Mouse (Mus musculus) hindbrain, embryonic 10.5 days (tissue): Measurements from ENCODE around the gene Mbnl2. TPM values are rescaled to one million over a fixed set of nuclear protein-coding genes. Genes with fewer than 3 reads are reported as not detected.

Source experiments
- DNase-seq: peaks from one replicate; pipeline ENCODE4 v3.0.0-alpha.2; 2017; ENCODE audit warnings: low spot score
- H3K27ac ChIP-seq: fragments of 300-500 bp; sonication (generic); 2 replicates; pipeline ENCODE4 v1.5.1; 2016; ENCODE audit warnings: mild to moderate bottlenecking, moderate library complexity
- H3K27me3 ChIP-seq: fragments of 300-500 bp; sonication (generic); 2 replicates; pipeline ENCODE4 v1.6.1; 2016; ENCODE audit warnings: mild to moderate bottlenecking; ENCODE audit not compliant: poor library complexity, insufficient read depth, severe bottlenecking
- H3K36me3 ChIP-seq: fragments of 300-500 bp; sonication (generic); 2 replicates; pipeline ENCODE4 v1.6.1; 2016; ENCODE audit warnings: mild to moderate bottlenecking, moderate library complexity
- H3K4me1 ChIP-seq: fragments of 300-500 bp; sonication (generic); replicated peaks from 2 replicates; pipeline ENCODE4 v1.6.1; 2016; ENCODE audit warnings: mild to moderate bottlenecking
- H3K4me3 ChIP-seq: fragments of 300-500 bp; sonication (generic); 2 replicates; pipeline ENCODE4 v1.5.1; 2016; ENCODE audit warnings: mild to moderate bottlenecking, moderate library complexity
- H3K9me3 ChIP-seq: fragments of 300-500 bp; sonication (generic); 2 replicates; pipeline ENCODE4 v1.6.1; 2016; ENCODE audit warnings: mild to moderate bottlenecking, moderate library complexity
- WGBS: fragments of 180-500 bp; shearing (Covaris S2); methylation state at CpG from one replicate; pipeline ENCODE4 v1.1.7; 2016; 5-methylcytosine and 5-hydroxymethylcytosine counted together
- polyA plus RNA-seq: library from polyadenylated mRNA; unstranded; fragments of >200 nt; fragmentation: Nextera tagmentation; extraction: Ambion mirVana; gene quantifications from 2 replicates; pipeline ENCODE4 v1.2.1, GENCODE M21; 2016

Mbnl2 gene
- polyA plus RNA-seq, 1 experiment from 2014 or later = 29.4 TPM

DNA sequence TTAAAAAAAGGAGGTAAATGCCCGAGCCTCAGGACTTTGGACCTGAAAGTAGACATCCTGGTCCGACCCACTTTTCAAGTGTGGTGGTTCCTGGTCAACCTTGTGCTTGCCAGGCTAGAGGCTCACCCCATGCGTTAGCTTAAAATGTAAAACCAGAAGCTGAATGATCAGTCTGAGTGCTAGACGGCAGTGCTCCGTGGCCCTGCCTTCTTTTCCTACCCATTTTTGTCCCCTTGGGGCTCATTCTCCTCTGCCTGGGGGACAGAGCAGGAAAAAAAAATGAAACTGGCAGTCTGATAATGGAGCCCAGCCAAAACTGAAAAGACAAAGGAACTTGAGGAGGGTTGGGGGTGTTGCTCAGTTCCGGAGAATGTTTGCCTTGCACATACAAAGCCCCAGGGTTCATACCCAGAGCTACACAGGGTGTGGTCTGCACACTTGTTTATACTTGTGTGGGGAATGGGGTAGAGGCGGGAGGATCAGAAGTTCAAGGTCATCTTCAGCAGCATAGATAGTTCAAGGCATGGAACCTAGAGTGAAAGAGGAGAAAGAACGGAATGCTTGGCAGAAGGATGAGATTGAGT is 87.0 kb downstream of the Mbnl2 start:
- Histone ChIP-seq H3K9me3 (0 out of 2 replicates have a peak, but pooled peaks cover 3% of the 10 kb centered on the region), H3K4me1 (peaks cover 10% of the 10 kb centered on the region), H3K27ac (no peak overlapping the region), H3K4me3 (no peak overlapping the region), H3K36me3 (peaks cover 7% of the 10 kb centered on the region; the same call in 1 of the 2 replicates), H3K27me3 (no peaks in the 10 kb centered on the region)
- WGBS = 78% methylated on average over 8 of the region's 8 CpGs
- no peak for DNase-seq

- WGBS = 63% methylated on average over 8 of the region's 8 CpGs
These were observed 87.8 kb downstream of the Mbnl2 start for GRCm38 (mm10) chr14:120363090-120363818.

DNA sequence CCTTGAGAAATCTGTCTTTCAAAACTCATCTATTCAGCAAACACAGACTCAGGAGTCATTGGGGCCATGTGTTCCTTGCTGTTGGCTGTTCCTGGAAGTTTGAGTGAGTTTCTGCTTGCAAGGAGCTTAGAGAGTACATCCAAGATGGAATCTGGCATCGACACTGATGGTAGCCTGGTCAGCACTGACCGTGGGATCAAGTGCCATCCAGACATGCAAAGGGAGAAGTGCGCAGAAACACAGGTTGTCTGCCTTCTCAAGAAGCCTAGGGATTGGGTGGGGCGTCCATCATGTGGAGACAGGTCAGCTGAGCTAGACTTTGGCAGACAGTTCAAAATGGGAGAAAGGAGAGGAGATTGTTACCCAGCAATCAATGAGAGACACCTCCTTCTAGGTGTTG is 89.6 kb downstream of the Mbnl2 start:
- no peaks in the 10 kb centered on the region for H3K27me3 ChIP-seq
- DNase-seq = no peak
- WGBS = 95% methylated on average over 4 of the region's 4 CpGs
- no peaks in the 10 kb centered on the region for H3K36me3 ChIP-seq
- H3K4me1 ChIP-seq = peaks cover 22% of the 10 kb centered on the region
- H3K27ac ChIP-seq = no peak overlapping the region
- no peaks in the 10 kb centered on the region for H3K9me3 ChIP-seq
- H3K4me3 ChIP-seq = no peak overlapping the region

More at GRCm38 (mm10) chr14:120363090-120363818, 87.8 kb downstream of the Mbnl2 start:
- H3K36me3 ChIP-seq = peaks cover 7% of the 10 kb centered on the region; the same call in 1 of the 2 replicates
- no peaks in the 10 kb centered on the region for H3K9me3 ChIP-seq
- no peak overlapping the region for H3K4me3 ChIP-seq
- DNase-seq = no peak
- H3K4me1 ChIP-seq = peaks cover 12% of the 10 kb centered on the region
- no peak overlapping the region for H3K27ac ChIP-seq
- H3K27me3 ChIP-seq = no peaks in the 10 kb centered on the region

DNA sequence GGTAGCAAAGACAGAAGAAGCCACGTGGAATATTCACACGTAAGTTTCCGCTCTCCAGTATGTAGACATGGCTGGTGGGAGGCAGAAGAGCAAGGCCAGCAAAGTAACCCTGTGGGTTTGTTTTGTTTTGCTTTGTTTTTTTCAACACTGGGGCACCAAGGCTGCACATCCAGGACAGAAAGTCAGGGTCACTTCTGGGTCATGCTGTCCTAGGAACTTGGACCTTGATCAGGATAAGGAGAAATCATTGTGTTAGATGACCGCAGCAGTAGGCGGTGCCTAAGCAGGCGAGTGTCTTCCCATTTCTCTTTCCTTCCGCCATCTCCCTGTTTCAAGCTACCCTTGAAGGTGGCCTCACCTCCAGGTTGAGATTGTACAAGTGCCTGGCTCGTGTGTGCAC is 91.5 kb downstream of the Mbnl2 start:
- DNase-seq = no peak
- H3K27me3 ChIP-seq = no peaks in the 10 kb centered on the region
- no peak overlapping the region for H3K4me3 ChIP-seq
- no peak overlapping the region for H3K27ac ChIP-seq
- no peaks in the 10 kb centered on the region for H3K36me3 ChIP-seq
- 94% methylated on average over 8 of the region's 8 CpGs for WGBS
- H3K4me1 ChIP-seq = peaks cover 26% of the 10 kb centered on the region
- H3K9me3 ChIP-seq = no peaks in the 10 kb centered on the region

DNA sequence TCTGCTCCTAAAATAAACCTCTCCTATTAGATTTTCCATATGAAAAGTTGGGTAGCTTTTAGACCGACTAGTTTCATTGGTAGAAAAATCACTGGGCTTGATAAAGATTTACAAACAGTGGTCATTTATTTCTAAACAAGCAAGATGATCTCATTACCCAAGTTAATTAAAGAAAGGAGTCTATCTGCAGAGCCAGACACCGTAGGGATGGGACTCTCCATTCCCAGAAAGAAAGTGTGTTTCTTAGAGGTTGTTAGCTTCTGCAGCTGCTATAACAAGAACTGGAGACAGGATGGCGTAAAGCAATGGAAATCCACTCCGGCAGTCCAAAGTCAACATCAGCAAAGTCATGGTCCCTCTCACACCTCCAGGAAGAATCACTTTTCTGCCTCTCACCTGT is 92.1 kb downstream of the Mbnl2 start:
- Histone ChIP-seq H3K4me3 (no peak overlapping the region), H3K36me3 (no peaks in the 10 kb centered on the region), H3K9me3 (no peaks in the 10 kb centered on the region), H3K4me1 (peaks cover 24% of the 10 kb centered on the region), H3K27me3 (no peaks in the 10 kb centered on the region), H3K27ac (peak overlapping the region; percentile 12; the same call in 1 of the 2 replicates)
- WGBS = 91% methylated on average over 4 of the region's 4 CpGs
- DNase-seq = no peak

GRCm38 (mm10) chr14:120368456-120368855 is 93.0 kb downstream of the Mbnl2 start:
- Histone ChIP-seq H3K36me3 (no peaks in the 10 kb centered on the region), H3K27ac (no peak overlapping the region), H3K4me3 (no peak overlapping the region), H3K4me1 (peaks cover 20% of the 10 kb centered on the region), H3K9me3 (no peaks in the 10 kb centered on the region), H3K27me3 (no peaks in the 10 kb centered on the region)
- no peak for DNase-seq
- 83% methylated on average over 5 of the region's 5 CpGs for WGBS

DNA sequence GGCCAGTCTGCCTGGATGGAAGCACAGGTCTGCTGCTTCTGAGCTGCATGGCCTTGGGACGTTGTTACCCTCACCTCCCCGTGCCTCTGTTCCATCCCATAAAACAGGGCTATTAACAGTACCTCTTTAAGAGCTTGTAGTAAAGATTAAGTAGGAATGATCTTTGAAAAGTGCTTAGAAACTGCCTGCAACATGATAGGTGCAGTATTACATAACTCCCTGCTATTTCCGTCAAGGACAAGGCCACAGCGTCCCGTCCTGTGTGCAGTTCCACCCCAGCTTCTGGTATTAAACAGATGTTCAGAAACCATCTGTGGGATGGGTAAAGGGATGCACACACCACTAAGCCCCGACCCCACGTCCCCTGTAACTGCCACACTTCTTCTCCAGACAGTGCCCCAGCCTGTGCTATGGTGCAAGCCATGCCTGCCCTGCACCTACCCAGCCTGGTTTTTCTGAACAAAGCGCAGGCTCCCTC is 93.5 kb downstream of the Mbnl2 start:
- H3K27me3 ChIP-seq = no peaks in the 10 kb centered on the region
- no peak overlapping the region for H3K4me3 ChIP-seq
- no peak overlapping the region for H3K27ac ChIP-seq
- H3K36me3 ChIP-seq = no peaks in the 10 kb centered on the region
- H3K4me1 ChIP-seq = peaks cover 25% of the 10 kb centered on the region
- no peaks in the 10 kb centered on the region for H3K9me3 ChIP-seq
- DNase-seq = no peak
- WGBS = 88% methylated on average over 8 of the region's 8 CpGs

GRCm38 (mm10) chr14:120370044-120370443 is 94.6 kb downstream of the Mbnl2 start:
- H3K4me1 ChIP-seq = peaks cover 25% of the 10 kb centered on the region
- WGBS = 83% methylated on average over 14 of the region's 14 CpGs
- H3K36me3 ChIP-seq = no peaks in the 10 kb centered on the region

GRCm38 (mm10) chr14:120370631-120371030 is 95.2 kb downstream of the Mbnl2 start:
- Histone ChIP-seq H3K4me3 (no peak overlapping the region), H3K27ac (no peak overlapping the region), H3K36me3 (no peaks in the 10 kb centered on the region), H3K9me3 (no peaks in the 10 kb centered on the region), H3K27me3 (no peaks in the 10 kb centered on the region), H3K4me1 (peaks cover 25% of the 10 kb centered on the region)
- no peak for DNase-seq
- 85% methylated on average over 11 of the region's 11 CpGs for WGBS

More at GRCm38 (mm10) chr14:120370044-120370443, 94.6 kb downstream of the Mbnl2 start:
- Histone ChIP-seq H3K4me3 (no peak overlapping the region), H3K9me3 (no peaks in the 10 kb centered on the region), H3K27ac (no peak overlapping the region), H3K27me3 (no peaks in the 10 kb centered on the region)
- no peak for DNase-seq

DNA sequence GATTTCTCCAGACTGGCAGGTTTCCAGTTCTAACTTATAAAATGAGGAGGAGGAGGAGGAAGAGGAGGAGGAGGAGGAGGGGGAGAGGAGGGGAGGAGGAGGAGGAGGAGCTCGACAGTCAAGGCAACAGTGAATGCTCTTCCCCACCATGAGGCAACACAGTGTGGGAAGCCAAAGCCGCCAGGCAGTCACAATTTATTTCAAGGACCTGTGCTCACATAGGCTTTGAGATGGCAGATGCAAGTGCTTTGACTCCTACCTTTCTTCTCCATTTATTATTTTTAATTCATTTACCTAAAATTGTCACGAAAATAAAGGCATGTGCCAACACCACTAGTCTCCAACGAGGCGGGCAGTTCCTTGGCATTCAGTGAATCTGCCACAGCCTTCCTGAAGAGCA is 95.7 kb downstream of the Mbnl2 start:
- no peaks in the 10 kb centered on the region for H3K9me3 ChIP-seq
- DNase-seq = no peak
- H3K36me3 ChIP-seq = no peaks in the 10 kb centered on the region
- H3K27ac ChIP-seq = no peak overlapping the region
- H3K27me3 ChIP-seq = no peaks in the 10 kb centered on the region
- WGBS = 80% methylated on average over 5 of the region's 5 CpGs
- H3K4me1 ChIP-seq = peaks cover 25% of the 10 kb centered on the region
- H3K4me3 ChIP-seq = no peak overlapping the region

- Histone ChIP-seq H3K4me3 (no peak overlapping the region), H3K36me3 (no peaks in the 10 kb centered on the region), H3K27me3 (no peaks in the 10 kb centered on the region), H3K4me1 (peaks cover 22% of the 10 kb centered on the region), H3K27ac (no peak overlapping the region), H3K9me3 (no peaks in the 10 kb centered on the region)
- WGBS = 74% methylated on average over 11 of the region's 11 CpGs
- peak; percentile 14 for DNase-seq
These were observed 97.9 kb downstream of the Mbnl2 start for GRCm38 (mm10) chr14:120373026-120374024.

GRCm38 (mm10) chr14:120374786-120375185 is 99.3 kb downstream of the Mbnl2 start:
- no peak for DNase-seq
- Histone ChIP-seq H3K27me3 (no peaks in the 10 kb centered on the region), H3K4me1 (peaks cover 16% of the 10 kb centered on the region), H3K9me3 (no peaks in the 10 kb centered on the region), H3K4me3 (no peak overlapping the region), H3K36me3 (no peaks in the 10 kb centered on the region), H3K27ac (no peak overlapping the region)
- 95% methylated on average over 14 of the region's 14 CpGs for WGBS
